Mouse (Mus musculus): ENCODE measurements around the gene Bcor.

Gene Bcor

DNA sequence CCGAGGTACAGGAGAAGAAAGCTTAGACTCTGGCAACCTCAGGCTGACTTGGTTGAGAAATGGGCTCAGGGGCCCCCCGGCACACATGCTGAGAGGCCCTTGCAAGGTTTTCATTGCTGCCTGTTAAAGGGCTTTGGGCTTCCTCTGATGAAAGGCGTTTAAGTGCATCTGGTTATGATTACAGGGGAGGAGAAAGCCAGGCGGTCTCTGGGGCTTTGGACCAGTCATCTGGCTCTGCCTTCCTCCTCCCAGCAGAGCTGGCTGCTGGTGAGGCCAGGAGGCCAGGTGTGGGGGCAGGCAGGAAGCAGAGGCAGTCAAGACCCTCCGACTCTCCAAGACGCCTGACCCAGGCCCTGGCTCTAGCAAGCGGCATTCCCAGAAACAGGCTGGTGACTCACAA lies 9.7 kb downstream of the Bcor start:
- DNase-seq: no peak

DNA sequence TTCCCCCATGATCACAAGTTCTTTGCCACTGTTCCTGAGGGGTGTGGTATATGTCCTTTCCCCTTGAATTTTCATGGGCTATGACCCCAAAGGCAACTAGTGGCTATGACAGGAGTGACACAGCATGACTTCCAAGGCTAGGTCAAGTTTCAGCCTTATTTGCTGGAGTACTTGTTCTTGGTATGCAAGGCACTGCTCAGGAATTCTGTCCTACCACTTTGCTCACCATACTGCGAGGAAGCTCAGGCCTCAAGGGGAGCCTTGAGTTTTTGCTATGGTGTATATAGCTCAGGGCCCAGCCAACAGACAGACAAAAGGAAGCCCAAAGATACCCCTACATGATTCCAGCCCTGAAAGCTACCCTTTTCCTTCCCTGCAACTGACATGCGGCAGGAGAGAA lies 13.9 kb downstream of the Bcor start:
- DNase-seq: no peak

- DNase-seq: no peak
Measured at GRCm38 (mm10) chrX:12142832-12143231, 17.3 kb downstream of the Bcor start.

GRCm38 (mm10) chrX:12140086-12140740 lies 19.9 kb downstream of the Bcor start:
- no peak for DNase-seq

- no peak for DNase-seq
Measured at GRCm38 (mm10) chrX:12138266-12138665, 21.9 kb downstream of the Bcor start.

DNA sequence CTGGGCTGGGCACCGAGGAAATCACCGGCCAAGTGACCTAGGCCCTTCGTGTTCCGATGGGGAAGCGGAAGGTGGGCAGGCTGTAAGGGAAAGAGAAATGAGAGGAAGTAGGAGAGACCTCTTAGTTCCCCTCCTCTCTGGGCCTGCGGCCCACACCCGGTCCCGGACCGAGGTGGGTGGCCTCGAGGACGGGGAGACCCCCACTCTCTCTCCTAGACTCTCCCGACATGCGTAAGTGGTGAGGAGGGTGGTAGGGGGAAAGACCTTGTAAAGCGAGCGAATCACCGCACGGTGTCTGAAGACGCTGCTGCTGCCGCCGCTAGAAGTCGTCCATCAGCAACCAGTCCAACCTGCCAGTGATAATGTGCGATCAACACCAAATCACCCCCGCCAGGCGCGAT lies 23.0 kb downstream of the Bcor start:
- DNase-seq: no peak

DNA sequence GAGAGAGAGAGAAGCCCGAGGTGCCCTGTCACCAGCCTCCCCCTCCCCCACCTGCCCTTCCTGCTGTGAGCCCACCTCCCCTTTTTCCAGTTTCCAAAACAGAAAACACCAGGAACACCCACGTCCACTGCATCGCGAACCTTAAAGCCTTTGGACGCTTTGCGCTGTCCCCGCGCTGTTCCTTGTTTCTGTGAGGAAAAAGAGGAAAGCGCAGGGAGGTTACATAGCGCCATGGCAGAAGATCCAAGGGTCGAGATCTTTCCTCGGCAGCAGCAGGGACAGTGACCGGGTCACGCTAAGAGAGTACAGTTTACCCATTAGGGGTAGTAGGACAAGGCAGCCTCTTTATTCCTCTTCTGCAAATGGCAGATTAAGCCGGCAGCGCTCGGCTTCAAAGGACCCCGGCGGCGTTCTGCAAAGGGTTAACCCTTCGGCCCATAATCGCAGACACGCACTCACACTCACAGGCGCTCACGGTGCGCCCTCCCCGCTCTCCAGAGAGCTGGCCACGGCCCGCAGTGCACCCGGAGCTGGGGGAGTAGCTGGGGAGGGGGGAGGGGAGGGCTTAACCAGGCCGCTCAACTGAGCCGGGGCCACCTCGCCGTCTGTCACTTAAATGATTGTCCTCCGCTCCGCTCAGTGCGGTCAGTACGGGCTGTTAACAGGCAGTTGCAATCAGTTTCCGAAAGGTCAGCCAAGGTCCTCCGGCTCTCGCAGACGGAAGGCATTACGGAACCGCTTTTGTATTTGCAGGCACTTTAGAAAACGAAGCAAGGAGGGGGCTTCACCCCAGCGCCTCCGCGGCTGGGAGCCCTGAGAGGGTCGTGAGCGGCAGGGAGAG lies 23.7 kb downstream of the Bcor start:
- no peak for DNase-seq

DNA sequence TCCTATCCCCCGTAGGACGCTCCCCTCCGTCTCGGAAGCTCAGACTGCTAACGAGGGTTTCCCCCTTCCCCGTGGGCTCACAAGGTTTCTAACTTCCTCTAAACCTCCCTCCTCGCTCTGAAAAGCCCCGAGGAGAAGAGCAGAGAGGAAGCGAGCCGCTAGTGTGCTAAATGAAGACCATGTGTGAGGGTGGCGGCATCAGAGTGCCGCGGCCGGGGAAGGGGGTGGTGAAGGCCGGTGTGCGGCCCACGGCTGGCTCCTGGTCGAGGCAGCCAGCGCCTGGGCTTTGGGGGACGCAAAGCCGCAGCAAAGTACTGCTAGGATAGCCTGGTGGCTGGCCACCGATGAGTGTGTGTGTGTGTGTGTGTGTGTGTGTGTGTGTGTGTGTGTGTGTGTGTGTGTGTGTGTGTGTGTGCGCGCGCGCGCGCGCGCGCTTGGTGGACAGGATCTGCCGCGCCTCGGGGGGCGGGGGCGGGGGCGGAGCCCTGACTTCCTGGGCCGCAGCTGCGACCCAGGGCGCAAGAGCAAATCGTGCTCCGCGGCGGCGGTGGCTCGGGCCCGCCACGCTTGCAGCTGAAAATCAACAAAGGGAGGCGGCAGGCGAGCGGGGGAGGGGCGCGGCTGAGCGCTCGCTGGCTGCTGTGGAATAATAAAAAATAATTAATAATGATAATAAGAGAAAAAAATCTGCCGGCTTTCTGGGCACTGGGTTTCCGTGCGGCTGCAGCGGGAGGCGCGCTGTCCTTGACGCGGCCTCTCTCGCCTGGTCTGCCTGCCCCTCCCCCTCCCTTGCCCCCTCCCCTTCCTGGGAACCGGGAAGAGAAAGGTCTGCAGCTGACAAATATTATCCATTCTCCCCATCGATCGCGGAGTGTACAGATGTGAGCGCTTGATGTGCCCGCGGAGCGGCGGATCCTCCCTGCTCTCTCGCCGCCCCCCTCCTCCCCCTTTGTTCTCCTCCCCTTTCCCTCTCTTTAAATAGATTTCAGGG lies 24.7 kb downstream of the Bcor start:
- DNase-seq: peak; percentile 60

GRCm38 (mm10) chrX:12134541-12134940 lies 25.6 kb downstream of the Bcor start:
- peak; percentile 56 for DNase-seq

GRCm38 (mm10) chrX:12133836-12134431 lies 26.2 kb downstream of the Bcor start:
- no peak for DNase-seq

DNA sequence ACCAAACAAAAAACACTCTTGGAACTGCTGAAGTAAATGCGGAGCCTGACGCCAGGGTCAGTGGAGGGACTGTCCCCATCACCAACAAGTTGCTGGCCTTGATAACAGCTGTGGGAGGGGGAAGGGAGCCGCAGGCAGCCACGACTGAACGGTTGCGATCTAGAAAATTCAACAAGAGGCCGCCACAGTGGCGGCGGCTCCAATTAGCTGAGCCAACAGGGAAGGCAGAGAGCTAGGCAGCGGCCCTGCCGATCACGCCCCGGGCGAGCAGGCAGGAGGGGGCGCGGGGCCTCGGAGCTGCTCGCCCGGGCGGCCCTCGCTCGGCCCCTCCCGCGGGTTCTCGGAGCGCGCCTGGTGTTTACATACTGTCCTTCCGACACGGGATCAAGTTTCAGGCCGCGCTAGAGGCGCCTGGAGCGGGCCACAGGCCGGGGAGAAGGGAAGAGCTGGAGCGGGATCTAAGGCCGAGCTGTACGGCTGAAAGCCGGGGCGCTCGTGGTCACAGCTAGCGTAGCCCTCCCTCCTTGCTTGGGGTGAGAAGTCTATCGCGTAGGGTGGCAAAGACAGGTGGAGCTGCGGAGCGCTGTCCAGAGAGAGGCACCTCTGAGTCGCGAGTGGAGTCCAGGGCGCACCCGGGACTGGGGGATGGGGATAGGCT lies 26.8 kb downstream of the Bcor start:
- DNase-seq: no peak

DNA sequence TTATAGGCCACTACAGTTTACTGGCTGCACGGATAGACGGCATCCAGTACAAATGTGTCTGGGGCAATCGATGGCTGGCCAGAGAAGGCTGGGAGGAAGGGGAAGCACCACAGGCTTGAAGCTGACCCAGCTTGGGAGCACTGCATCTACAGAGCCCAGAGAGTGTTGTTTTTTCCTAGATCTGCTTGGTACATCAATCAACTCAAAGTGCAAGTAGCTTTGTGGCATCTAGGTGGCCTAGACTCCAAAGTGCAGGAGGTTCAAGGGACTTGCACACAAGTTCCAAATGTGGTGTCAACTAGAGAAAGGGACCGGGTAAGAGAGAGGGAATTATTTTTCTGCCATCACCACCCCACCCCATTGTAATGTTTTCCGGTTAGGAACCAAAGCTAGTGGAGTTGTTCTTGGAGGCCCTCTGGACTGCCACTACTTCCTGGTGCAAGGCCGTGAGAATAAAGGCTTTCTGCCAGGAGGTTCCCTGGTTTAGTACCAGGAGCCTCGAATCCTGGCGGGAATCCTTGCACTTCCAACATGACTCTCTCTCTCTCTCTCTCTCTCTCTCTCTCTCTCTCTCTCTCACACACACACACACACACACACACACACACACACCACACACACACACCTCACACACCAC lies 27.5 kb downstream of the Bcor start:
- DNase-seq: no peak

DNA sequence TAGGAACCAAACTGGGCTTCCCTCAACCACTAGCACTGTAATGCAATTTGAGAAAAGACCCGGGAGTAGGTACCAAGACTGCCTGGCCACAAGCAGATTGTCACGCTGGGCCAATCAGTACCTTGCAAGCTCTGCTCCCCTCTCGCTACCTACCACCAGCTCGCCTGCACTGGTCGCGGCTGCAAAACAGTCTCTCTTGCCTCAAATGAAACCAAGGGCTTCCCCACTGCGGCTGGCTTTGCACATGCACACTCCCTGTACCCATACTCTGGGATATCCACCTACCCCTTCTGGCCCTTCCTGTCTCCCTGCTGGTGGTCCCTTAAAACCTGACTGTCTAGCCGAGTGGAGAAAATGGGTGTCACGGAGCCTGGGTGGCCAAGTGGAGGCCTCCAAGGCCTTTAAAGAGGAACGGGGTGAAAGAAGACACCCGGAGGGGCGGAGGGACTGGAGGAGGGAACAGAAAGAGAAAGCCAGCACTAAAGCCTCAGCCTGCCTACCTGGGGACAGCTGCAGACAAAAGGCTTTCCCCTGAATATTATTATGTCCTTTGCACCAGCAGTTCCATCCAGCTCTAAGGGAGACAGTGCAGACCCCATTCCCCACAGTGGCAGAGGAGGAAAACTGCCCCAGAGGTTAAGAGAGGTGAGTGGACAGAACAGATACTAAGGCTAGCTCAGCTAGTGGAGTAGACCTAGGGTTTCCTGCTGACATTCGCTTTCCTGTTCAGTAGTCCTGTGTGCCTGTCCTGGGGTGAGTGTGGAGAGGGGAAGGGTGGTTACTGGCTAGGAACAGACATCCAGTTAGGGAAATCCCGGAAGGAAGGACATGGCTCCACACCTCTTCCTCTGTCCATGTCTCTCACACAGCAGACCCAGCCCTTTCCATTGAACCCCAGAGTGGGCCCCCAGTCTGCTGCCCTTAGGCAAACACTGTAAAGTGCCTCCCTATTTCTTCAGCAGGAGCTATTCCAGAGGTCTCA lies 30.0 kb downstream of the Bcor start:
- no peak for DNase-seq

DNA sequence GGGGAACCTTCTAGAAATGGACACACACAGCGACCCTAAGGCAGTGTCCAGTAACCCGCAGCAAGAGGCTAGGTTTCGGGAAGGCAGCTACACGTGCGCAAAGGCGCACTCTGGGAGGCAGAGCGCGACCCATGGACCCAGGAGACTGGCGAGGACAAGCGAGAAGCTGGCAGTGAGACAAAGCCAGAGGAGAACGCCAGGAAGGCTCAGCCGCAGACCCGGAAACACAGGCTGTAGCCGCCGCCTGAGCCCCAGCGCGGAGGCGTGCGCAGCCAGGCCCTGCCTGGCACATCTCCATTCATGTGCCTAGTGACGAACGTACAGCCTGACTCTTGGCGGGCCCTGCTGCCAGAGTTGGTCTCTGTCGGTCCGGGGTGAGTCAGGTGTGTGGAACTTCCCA lies 30.9 kb downstream of the Bcor start:
- DNase-seq: no peak

DNA sequence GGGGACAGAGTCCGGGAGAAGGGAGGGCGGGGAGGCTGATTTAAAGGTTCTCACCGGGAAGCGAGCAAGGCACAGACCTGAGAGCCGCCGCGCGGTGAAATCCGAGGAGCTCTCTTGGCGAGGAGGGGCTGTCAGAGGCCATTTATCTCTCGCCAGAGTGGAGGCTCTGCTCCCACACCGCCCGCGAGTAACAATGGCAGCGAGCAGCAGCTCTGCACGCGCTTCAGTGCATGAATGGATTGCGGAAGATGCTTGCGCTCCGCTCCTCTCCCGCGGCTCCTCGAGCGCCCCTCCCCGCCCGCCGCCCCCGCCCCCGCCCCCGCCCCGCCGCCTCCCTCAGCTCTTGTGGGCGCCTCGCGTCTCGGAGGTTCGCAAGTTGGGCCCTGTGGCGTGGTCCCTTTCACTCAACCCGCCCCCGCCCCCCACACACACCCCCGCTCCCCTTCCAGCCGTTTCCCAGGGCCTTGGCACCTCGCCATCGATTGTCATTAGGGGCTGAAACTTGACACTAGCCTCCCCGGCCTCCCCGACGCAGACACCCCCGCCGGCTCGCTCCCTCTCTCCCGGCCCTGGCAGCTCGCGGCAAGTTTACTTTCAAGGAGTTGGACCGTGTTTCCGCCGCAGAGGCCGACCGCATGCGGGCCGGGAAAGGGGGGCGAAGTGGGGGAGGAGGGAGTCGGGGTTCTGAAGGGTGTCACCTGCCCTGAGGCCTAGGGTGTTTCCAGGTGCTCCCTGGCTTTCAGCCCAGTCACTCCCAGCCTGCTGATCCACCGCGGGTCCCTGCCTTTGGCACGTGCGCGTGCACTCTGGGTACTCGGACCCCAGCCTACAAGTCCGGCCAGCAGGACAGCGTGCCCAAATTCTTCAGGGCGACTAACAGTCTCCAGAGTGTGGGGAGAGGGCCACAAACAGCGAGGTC lies 31.7 kb downstream of the Bcor start:
- DNase-seq: peak; percentile 45

DNA sequence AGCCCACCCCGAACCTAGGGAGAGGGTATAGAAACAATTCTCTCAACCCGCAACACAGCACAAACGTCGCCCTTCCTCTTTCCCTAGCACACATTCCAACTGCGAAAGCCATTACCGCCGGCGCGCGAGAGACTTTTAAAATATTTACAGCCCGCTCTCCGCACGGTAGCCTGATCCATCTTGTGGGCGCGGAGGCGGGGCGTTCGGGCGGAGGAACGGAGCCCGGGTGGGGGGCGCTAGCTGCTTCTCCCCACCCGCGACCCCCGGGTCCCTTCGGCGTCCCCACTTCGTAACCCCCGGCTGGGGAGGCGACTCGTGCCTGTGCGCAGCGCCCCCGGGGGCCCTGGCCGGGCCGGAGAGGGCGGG lies 32.4 kb downstream of the Bcor start:
- no peak for DNase-seq

DNA sequence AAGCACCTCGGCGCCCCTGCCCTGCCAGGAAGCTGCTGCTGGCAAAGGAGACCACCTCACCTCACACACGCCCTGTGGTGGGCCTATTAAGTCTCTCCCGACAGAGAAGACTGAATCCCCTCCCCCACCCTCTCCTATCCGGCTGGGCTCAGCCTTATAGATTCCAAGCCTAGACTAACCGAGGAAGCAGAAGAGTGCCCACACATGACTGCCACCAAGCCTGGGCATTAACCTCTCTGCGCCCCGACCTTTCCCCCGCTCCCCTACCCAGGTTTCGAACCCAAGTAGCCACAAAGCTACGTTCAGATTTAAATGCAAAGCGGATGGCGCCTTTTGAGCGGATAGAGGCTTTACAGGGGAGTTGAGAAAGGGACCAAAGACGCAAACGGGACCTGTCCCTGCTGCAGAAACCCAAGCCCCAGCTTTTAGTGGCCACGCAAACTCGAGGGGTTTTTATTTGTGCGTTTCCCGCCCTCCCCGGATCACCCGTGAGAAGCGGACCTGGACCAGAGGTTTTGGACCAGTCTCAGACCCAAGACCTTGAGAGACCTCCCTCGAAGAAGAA lies 33.0 kb downstream of the Bcor start:
- no peak for DNase-seq

DNA sequence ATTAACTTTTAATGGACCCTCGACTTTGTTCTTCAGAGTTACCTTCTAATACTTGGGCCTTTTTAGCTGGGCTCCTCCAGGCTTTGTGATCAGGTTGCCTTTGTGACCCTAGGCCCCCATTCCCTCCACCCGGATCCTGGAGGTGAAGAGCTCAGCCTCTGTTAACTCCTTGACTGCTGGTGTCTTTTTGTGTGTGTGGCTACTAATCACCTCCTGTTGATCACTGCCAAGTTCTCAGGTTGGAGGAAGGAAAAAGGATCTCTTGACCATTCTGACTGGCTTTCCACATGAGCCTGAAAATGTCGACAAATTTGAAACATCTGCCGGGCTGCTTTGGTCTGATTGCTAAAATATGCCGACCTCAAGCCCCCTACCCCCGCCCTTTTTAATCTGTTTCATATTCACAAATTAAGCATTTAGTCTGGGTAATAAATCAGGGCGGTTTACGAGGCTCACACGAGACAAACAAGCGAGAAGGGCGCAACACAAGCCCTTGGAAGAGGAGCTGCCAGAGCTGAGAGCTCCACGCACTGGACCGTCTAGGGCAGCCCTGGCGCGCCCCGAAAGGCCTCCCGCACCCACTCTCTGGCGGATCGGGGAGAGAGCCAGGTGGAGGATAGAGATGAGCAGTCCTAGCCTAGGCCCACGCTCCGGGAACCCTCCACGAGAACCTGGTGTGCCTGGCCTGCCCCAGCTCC lies 33.6 kb downstream of the Bcor start:
- no peak for DNase-seq

DNA sequence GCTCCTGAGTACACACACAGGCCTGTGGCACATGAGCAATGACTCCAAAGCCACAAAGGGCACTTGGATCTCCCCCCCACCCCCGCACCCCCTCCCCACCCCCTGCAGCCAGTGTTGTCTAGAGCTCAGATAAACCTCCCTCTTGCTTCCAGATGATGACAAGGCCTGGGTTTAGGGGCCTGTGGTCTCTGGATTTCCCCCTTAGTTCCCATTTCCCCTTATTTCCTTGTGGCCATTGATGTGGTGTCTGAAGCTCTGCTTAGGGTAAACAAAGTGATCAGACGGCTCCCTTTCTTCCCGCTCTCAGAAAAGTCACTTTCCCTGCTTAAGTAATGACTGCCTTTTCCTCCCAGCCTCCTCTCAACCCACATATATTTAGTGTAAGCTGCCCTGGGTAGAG lies 35.6 kb downstream of the Bcor start:
- no peak for DNase-seq

All from right cerebral cortex, postnatal 14 days (tissue).